Mouse (Mus musculus) myocyte (in vitro differentiated cells): ENCODE results near the gene Dnah2. TPM values are rescaled to one million over a fixed set of nuclear protein-coding genes. Genes with fewer than 3 reads are reported as not detected.
"Not testable (repeated sequence)": the region's sequence is repeated elsewhere in the genome, so short reads cannot be mapped to it uniquely, and the experiment has no call there.

ENCODE experiments used
- H3K27me3 ChIP-seq: one replicate; pipeline ENCODE4 v1.6.1; 2011; ENCODE audit not compliant: control insufficient read depth, insufficient read depth, insufficient read length
- H3K36me3 ChIP-seq: one replicate; pipeline ENCODE4 v1.6.1; 2011; ENCODE audit not compliant: control insufficient read depth, insufficient read depth
- H3K4me2 ChIP-seq: one replicate; pipeline ENCODE4 v1.6.1; 2011; ENCODE audit warnings: low read depth, control low read depth
- H3K4me3 ChIP-seq: one replicate; pipeline ENCODE4 v1.5.1; 2011; ENCODE audit warnings: mild to moderate bottlenecking, control low read depth, moderate library complexity
- H3K79me2 ChIP-seq: one replicate; pipeline ENCODE4 v1.6.1; 2011; ENCODE audit not compliant: control insufficient read depth, insufficient read depth
- H3ac ChIP-seq: one replicate; pipeline ENCODE4 v1.6.1; 2011; ENCODE audit not compliant: control insufficient read depth, insufficient read length
- CEBPB ChIP-seq: IDR thresholded peaks from 2 replicates; pipeline ENCODE4 v1.6.1; 2011; ENCODE audit warnings: mild to moderate bottlenecking, moderate library complexity; ENCODE audit not compliant: poor library complexity, insufficient read depth, severe bottlenecking
- E2F4 ChIP-seq: IDR thresholded peaks from one replicate; pipeline ENCODE4 v1.6.1; 2011; ENCODE audit warnings: mild to moderate bottlenecking, control low read depth, moderate library complexity; ENCODE audit not compliant: insufficient read depth
- MAX ChIP-seq: IDR thresholded peaks from one replicate; pipeline ENCODE4 v1.6.1; 2011; ENCODE audit warnings: low read depth, mild to moderate bottlenecking, control low read depth
- MYOD1 ChIP-seq, 3 experiments: IDR thresholded peaks; one replicate each; pipeline ENCODE4 v1.6.1; 2011; ENCODE audit warnings: control low read depth in 2 of 3, low read depth in 2 of 3, mild to moderate bottlenecking in 2 of 3, moderate library complexity in 1 of 3; ENCODE audit not compliant: insufficient read length in 2 of 3, control insufficient read depth in 1 of 3
- MYOG ChIP-seq, 3 experiments: IDR thresholded peaks; one replicate each; pipeline ENCODE4 v1.6.1; 2011; ENCODE audit warnings: control low read depth in 2 of 3, low read depth in 2 of 3, mild to moderate bottlenecking in 2 of 3; ENCODE audit not compliant: insufficient read length in 2 of 3, control insufficient read depth in 1 of 3, insufficient read depth in 1 of 3
- POLR2A ChIP-seq: IDR thresholded peaks from one replicate; pipeline ENCODE4 v1.6.1; 2011; ENCODE audit warnings: low read depth, mild to moderate bottlenecking, control low read depth, moderate library complexity; ENCODE audit not compliant: insufficient read length
- POLR2AphosphoS2 ChIP-seq: IDR thresholded peaks from one replicate; pipeline ENCODE4 v1.6.1; 2011; ENCODE audit warnings: low read depth, control low read depth; ENCODE audit not compliant: insufficient read length
- REST ChIP-seq: IDR thresholded peaks from one replicate; pipeline ENCODE4 v1.6.1; 2011; ENCODE audit warnings: mild to moderate bottlenecking, control low read depth, moderate library complexity; ENCODE audit not compliant: insufficient read depth, insufficient read length
- SRF ChIP-seq: IDR thresholded peaks from one replicate; pipeline ENCODE4 v1.6.1; 2011; ENCODE audit warnings: low read depth; ENCODE audit not compliant: control insufficient read depth, insufficient read length
- TCF12 ChIP-seq: IDR thresholded peaks from one replicate; pipeline ENCODE4 v1.6.1; 2011; ENCODE audit warnings: mild to moderate bottlenecking, control low read depth; ENCODE audit not compliant: poor library complexity, insufficient read depth, severe bottlenecking
- TCF3 ChIP-seq: IDR thresholded peaks from one replicate; pipeline ENCODE4 v1.6.1; 2011; ENCODE audit warnings: low read depth, control low read depth; ENCODE audit not compliant: insufficient read length
- USF1 ChIP-seq: IDR thresholded peaks from one replicate; pipeline ENCODE4 v1.6.1; 2011; ENCODE audit warnings: low read depth, mild to moderate bottlenecking, control low read depth, moderate library complexity
- polyA plus RNA-seq: library from polyadenylated mRNA; unstranded; fragments of >200 nt; fragmentation: generic; extraction: Trizol; gene quantifications from one replicate; pipeline ENCODE4 v1.2.1, GENCODE M21; 2012; ENCODE audit warnings: missing spikeins

Gene Dnah2
- polyA plus RNA-seq, 1 experiment, result 0.24 TPM

GRCm38 (mm10) chr11:69545957-69546356 lies 3.0 kb downstream of the Dnah2 start:
- Histone ChIP-seq H3ac (no peak overlapping the region), H3K4me3 (peak overlapping the region; percentile 19), H3K4me2 (peak overlapping the region; percentile 74), H3K36me3 (no peaks in the 10 kb centered on the region), H3K27me3 (no peaks in the 10 kb centered on the region), H3K79me2 (no peaks in the 10 kb centered on the region)
- TF ChIP-seq SRF (no peak), MYOD1 (IDR thresholded peaks at IDR 0.05; ENCODE audit: control insufficient read depth in 1 of 3, insufficient read length in 2 of 3, low read depth in 2 of 3) (no peak), E2F4 (no peak), POLR2A (no peak), CEBPB (no peak), REST (no peak), TCF3 (no peak), MYOG (IDR thresholded peaks at IDR 0.05; ENCODE audit: control insufficient read depth in 1 of 3, insufficient read depth in 1 of 3, insufficient read length in 2 of 3, low read depth in 2 of 3) (no peak), MAX (no peak), USF1 (no peak), POLR2AphosphoS2 (no peak), TCF12 (no peak)

GRCm38 (mm10) chr11:69543598-69543997 lies 5.3 kb downstream of the Dnah2 start:
- H3K4me3 ChIP-seq, result no peak overlapping the region
- H3K27me3 ChIP-seq, result peaks cover 7% of the 10 kb centered on the region
- no peaks in the 10 kb centered on the region for H3K79me2 ChIP-seq
- TF ChIP-seq POLR2A (no peak), TCF12 (no peak), TCF3 (no peak), SRF (no peak), MYOD1 (IDR thresholded peaks at IDR 0.05; ENCODE audit: control insufficient read depth in 1 of 3, insufficient read length in 2 of 3, low read depth in 2 of 3) (no peak), MYOG (IDR thresholded peaks at IDR 0.05; ENCODE audit: control insufficient read depth in 1 of 3, insufficient read depth in 1 of 3, insufficient read length in 2 of 3, low read depth in 2 of 3) (no peak)
- no peak overlapping the region for H3ac ChIP-seq
- no peaks in the 10 kb centered on the region for H3K36me3 ChIP-seq
- no peak overlapping the region for H3K4me2 ChIP-seq

GRCm38 (mm10) chr11:69541741-69542140 lies 7.2 kb downstream of the Dnah2 start:
- H3K36me3 ChIP-seq, H3K79me2 ChIP-seq, H3K27me3 ChIP-seq, H3K4me3 ChIP-seq, H3ac ChIP-seq, H3K4me2 ChIP-seq: not testable (repeated sequence)

- H3ac ChIP-seq, result no peak overlapping the region
- TF ChIP-seq MYOD1 (IDR thresholded peaks at IDR 0.05; ENCODE audit: control insufficient read depth in 1 of 3, insufficient read length in 2 of 3, low read depth in 2 of 3) (no peak), REST (no peak), TCF12 (no peak), E2F4 (no peak), SRF (no peak), MYOG (IDR thresholded peaks at IDR 0.05; ENCODE audit: control insufficient read depth in 1 of 3, insufficient read depth in 1 of 3, insufficient read length in 2 of 3, low read depth in 2 of 3) (no peak), POLR2A (no peak)
Measured at GRCm38 (mm10) chr11:69540700-69541099, 8.2 kb downstream of the Dnah2 start.

GRCm38 (mm10) chr11:69534990-69535389 lies 13.9 kb downstream of the Dnah2 start:
- Histone ChIP-seq H3K79me2 (no peaks in the 10 kb centered on the region), H3K4me2 (no peak overlapping the region), H3K4me3 (no peak overlapping the region), H3K36me3 (no peaks in the 10 kb centered on the region), H3ac (no peak overlapping the region), H3K27me3 (peaks cover 7% of the 10 kb centered on the region)
- no peak for TF ChIP-seq CEBPB
- TF ChIP-seq TCF3, result no peak

More at GRCm38 (mm10) chr11:69540700-69541099, 8.2 kb downstream of the Dnah2 start:
- H3K79me2 ChIP-seq, result no peaks in the 10 kb centered on the region
- H3K4me2 ChIP-seq, result no peak overlapping the region
- no peaks in the 10 kb centered on the region for H3K36me3 ChIP-seq
- peaks cover 7% of the 10 kb centered on the region for H3K27me3 ChIP-seq
- no peak overlapping the region for H3K4me3 ChIP-seq

GRCm38 (mm10) chr11:69532480-69533150 lies 16.3 kb downstream of the Dnah2 start:
- Histone ChIP-seq H3K36me3 (no peaks in the 10 kb centered on the region), H3K27me3 (no peaks in the 10 kb centered on the region), H3ac (no peak overlapping the region), H3K79me2 (no peaks in the 10 kb centered on the region), H3K4me3 (no peak overlapping the region), H3K4me2 (no peak overlapping the region)
- TF ChIP-seq USF1 (no peak), TCF12 (no peak), TCF3 (no peak), MYOD1 (IDR thresholded peaks at IDR 0.05; ENCODE audit: control insufficient read depth in 1 of 3, insufficient read length in 2 of 3, low read depth in 2 of 3) (no peak), REST (no peak), POLR2AphosphoS2 (no peak), SRF (no peak), MYOG (IDR thresholded peaks at IDR 0.05; ENCODE audit: control insufficient read depth in 1 of 3, insufficient read depth in 1 of 3, insufficient read length in 2 of 3, low read depth in 2 of 3) (no peak), MAX (no peak), POLR2A (no peak), E2F4 (no peak), CEBPB (no peak)

- not testable (repeated sequence) for H3K36me3 ChIP-seq, H3K4me3 ChIP-seq, H3K4me2 ChIP-seq, H3K27me3 ChIP-seq, H3K79me2 ChIP-seq, H3ac ChIP-seq
Measured at GRCm38 (mm10) chr11:69530755-69531154, 18.2 kb downstream of the Dnah2 start.

GRCm38 (mm10) chr11:69530281-69530680 lies 18.6 kb downstream of the Dnah2 start:
- not testable (repeated sequence) for H3K79me2 ChIP-seq, H3ac ChIP-seq, H3K4me3 ChIP-seq, H3K27me3 ChIP-seq, H3K36me3 ChIP-seq, H3K4me2 ChIP-seq
